Mouse (Mus musculus) limb, embryonic 13.5 days (tissue): ENCODE results near the gene Dnm3. TPM values are rescaled to one million over a fixed set of nuclear protein-coding genes. Genes with fewer than 3 reads are reported as not detected.

Source experiments
- ATAC-seq: fragments of 200-750 bp; cut with Nextera tagmentation; 2 replicates; pipeline ENCODE4 v1.8.0; 2017; ENCODE audit warnings: low read depth, moderate number of reproducible peaks, moderate TSS enrichment; ENCODE audit not compliant: low FRiP score
- H3K27ac ChIP-seq: fragments of 300-500 bp; sonication (generic); 2 replicates; pipeline ENCODE4 v1.5.1; 2015; ENCODE audit warnings: inconsistent platforms, mild to moderate bottlenecking, moderate library complexity
- H3K27me3 ChIP-seq: fragments of 300-500 bp; sonication (generic); 2 replicates; pipeline ENCODE4 v1.6.1; 2015; ENCODE audit warnings: mild to moderate bottlenecking, inconsistent platforms
- H3K36me3 ChIP-seq: fragments of 300-500 bp; sonication (generic); 2 replicates; pipeline ENCODE4 v1.6.1; 2015; ENCODE audit warnings: inconsistent platforms, mild to moderate bottlenecking, moderate library complexity
- H3K4me1 ChIP-seq: fragments of 300-500 bp; sonication (generic); 2 replicates; pipeline ENCODE4 v1.6.1; 2015; ENCODE audit warnings: inconsistent platforms
- H3K4me2 ChIP-seq: fragments of 300-500 bp; sonication (generic); replicated peaks from 2 replicates; pipeline ENCODE4 v1.6.1; 2015; ENCODE audit warnings: inconsistent platforms, mild to moderate bottlenecking, moderate library complexity
- H3K4me3 ChIP-seq: fragments of 300-500 bp; sonication (generic); 2 replicates; pipeline ENCODE4 v1.5.1; 2015; ENCODE audit warnings: moderate library complexity, mild to moderate bottlenecking, inconsistent platforms
- H3K9ac ChIP-seq: fragments of 300-500 bp; sonication (generic); 2 replicates; pipeline ENCODE4 v1.6.1; 2015; ENCODE audit warnings: mild to moderate bottlenecking, inconsistent platforms
- H3K9me3 ChIP-seq: fragments of 300-500 bp; sonication (generic); 2 replicates; pipeline ENCODE4 v1.6.1; 2016; ENCODE audit warnings: inconsistent platforms
- WGBS: fragments of 180-500 bp; shearing (Covaris S2); methylation state at CpG from one replicate; pipeline ENCODE4 v1.1.7; 2015; 5-methylcytosine and 5-hydroxymethylcytosine counted together
- microRNA counts: library from miRNA; unstranded; fragments of <30 nt; microRNA quantifications from one replicate; lab custom pipeline; 2016
- microRNA-seq: library from miRNA; unstranded; fragments of <30 nt; microRNA quantifications from one replicate; pipeline ENCODE4, GENCODE M21; 2016
- polyA plus RNA-seq: library from polyadenylated mRNA; unstranded; fragments of >200 nt; fragmentation: Nextera tagmentation; extraction: Ambion mirVana; gene quantifications from 2 replicates; pipeline ENCODE4 v1.2.1, GENCODE M21; 2015

Gene Dnm3
- polyA plus RNA-seq, 1 experiment from 2014 or later: 28.0 TPM

DNA sequence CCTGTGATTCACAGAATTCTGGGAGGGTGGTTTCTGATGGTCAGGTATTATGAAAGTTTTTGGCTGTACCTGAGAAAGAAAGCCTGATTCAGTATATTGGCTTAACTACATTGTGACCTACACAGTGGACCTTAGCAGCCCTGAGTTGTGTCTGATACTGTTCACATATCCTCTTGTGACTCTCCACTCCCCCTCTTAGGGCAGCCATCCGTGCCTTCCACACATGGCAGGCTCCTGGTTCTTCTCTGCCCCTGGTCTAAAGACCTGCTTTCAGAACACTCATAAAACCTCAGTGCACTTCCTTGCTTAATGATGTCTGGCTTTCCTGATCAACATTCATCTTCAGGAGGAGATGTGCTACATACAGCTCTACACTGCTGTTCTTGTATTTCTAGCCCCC lies 525.2 kb downstream of the Dnm3 start:
- ATAC-seq: no peak
- Histone ChIP-seq H3K9ac (no peak overlapping the region), H3K4me3 (no peak overlapping the region), H3K9me3 (no peaks in the 10 kb centered on the region), H3K36me3 (no peaks in the 10 kb centered on the region), H3K27me3 (no peaks in the 10 kb centered on the region), H3K27ac (no peak overlapping the region), H3K4me1 (no peaks in the 10 kb centered on the region), H3K4me2 (no peak overlapping the region)
- 26% methylated on average over 1 of the region's 1 CpGs for WGBS

DNA sequence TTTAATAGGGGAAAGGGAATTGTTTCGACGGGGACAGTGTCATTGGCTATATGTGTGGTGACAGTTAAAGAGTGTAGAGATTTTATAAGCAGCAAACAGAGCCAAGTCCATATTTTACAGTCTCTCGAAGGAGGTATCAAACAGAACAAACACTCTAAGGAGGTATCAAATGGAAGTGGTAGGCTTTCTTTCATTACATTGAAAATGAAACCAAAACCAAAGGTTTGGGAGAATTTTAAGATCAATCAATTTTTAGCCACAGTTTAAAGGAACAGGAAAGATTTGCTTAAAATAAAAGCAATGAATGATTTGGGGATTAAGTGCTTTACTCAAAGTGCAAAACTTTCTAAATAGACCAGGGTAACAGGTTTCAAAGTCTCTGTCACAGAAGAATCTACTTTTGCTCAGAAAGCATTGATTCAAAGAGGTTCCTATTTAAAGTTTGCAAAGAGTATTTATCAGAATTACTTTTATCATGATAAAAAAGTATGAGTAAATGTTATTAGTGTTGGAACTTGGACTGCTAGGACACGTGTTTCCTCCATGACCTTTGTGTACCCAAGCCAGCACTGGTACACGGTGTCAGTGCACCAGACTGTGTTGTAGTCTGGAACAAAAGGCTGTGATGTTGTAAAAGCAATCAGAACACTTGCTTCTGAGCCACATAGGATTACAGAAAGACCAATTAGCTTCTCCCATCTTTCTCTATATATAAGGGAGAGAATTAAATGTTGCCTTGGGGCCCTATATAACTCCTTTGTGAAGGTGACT lies 526.6 kb downstream of the Dnm3 start:
- no peak overlapping the region for H3K9ac ChIP-seq
- H3K9me3 ChIP-seq: no peaks in the 10 kb centered on the region
- H3K4me3 ChIP-seq: no peak overlapping the region
- ATAC-seq: no peak
- 71% methylated on average over 5 of the region's 5 CpGs for WGBS
- H3K4me2 ChIP-seq: no peak overlapping the region
- H3K4me1 ChIP-seq: no peaks in the 10 kb centered on the region
- H3K36me3 ChIP-seq: no peaks in the 10 kb centered on the region
- H3K27me3 ChIP-seq: no peaks in the 10 kb centered on the region
- H3K27ac ChIP-seq: no peak overlapping the region

DNA sequence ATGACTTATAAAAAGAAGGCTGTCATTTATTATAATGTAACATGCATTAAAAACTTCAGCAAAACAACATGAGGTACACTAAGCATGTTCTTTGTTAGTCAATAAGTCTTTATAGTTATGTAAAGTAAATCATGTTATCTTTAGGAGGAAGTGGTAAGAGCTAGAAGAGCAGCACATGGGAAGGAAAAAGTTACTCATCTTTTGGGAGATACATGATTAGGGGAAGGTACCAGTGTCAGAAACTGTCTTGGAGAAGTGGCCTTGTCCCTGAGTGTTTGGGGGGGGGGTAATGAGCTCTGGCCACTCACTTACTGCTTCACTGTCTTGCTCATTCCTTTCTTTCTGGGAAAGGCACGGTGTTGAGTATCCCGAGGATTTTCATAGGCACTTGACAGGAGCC lies 535.8 kb downstream of the Dnm3 start:
- H3K4me2 ChIP-seq: no peak overlapping the region
- H3K27me3 ChIP-seq: no peaks in the 10 kb centered on the region
- H3K27ac ChIP-seq: no peak overlapping the region
- no peaks in the 10 kb centered on the region for H3K4me1 ChIP-seq
- no peak overlapping the region for H3K4me3 ChIP-seq
- H3K9me3 ChIP-seq: no peaks in the 10 kb centered on the region
- H3K36me3 ChIP-seq: no peaks in the 10 kb centered on the region
- ATAC-seq: no peak
- no peak overlapping the region for H3K9ac ChIP-seq
- 75% methylated on average over 2 of the region's 2 CpGs for WGBS

MicroRNAs within 50 kb of the gene (microRNA counts, 519-probe panel; counts per million panel counts)
- 6,304 counts per million, percentile 99 among the panel's probes with 10 or more counts for microRNA mmu-miR-199a-3p (lab: Ali Mortazavi, UCI)
- microRNA mmu-miR-199a-5p (lab: Ali Mortazavi, UCI): 6,569 counts per million, percentile 100 among the panel's probes with 10 or more counts
- 4,640 counts per million, percentile 89 among the panel's probes with 10 or more counts for microRNA mmu-miR-214 (lab: Ali Mortazavi, UCI)

Small RNAs within 50 kb of the gene (microRNA-seq; reads per million reads assigned to microRNA genes)
- 276 reads per million, percentile 65 among the genes with 10 or more reads in this experiment for gene Mir199a-2
- gene Mir214: 30,410 reads per million, percentile 98 among the genes with 10 or more reads in this experiment

Other genes starting within 250 kb of the Dnm3 start
- gene Mettl13, start 70.5 kb upstream of the Dnm3 start, polyA plus RNA-seq: 31.4 and 31.8 TPM in 2 replicates
- gene Vamp4, start 92.5 kb upstream of the Dnm3 start, polyA plus RNA-seq: 87.4 and 88.7 TPM in 2 replicates
- gene Myoc, start 161.1 kb upstream of the Dnm3 start, polyA plus RNA-seq: 0.06 and 0.11 TPM in 2 replicates
- not detected in 2 replicates for gene Myocos, start 180.2 kb upstream of the Dnm3 start, polyA plus RNA-seq